Mouse (Mus musculus) midbrain, postnatal 0 days (tissue): ENCODE measurements at regions not wholly inside any gene's neighbourhood (a gene's known extent, or its start where the extent isn't known, plus 50 kb on each side); places are given as distances from the start of the nearest gene placed in this dataset.

ENCODE experiments used
- ATAC-seq: fragments of 200-750 bp; cut with Nextera tagmentation; 2 replicates; pipeline ENCODE4 v1.8.0; 2017; ENCODE audit warnings: moderate number of reproducible peaks, mild to moderate bottlenecking, moderate TSS enrichment, moderate library complexity; ENCODE audit not compliant: low FRiP score
- DNase-seq: peaks from one replicate; pipeline ENCODE4 v3.0.0-alpha.2; 2015; ENCODE audit warnings: low spot score
- H3K27ac ChIP-seq: fragments of 300-500 bp; sonication (generic); 2 replicates; pipeline ENCODE4 v1.5.1; 2014; ENCODE audit warnings: low read depth, mild to moderate bottlenecking, low read length, mixed read lengths
- H3K27me3 ChIP-seq: fragments of 300-500 bp; sonication (generic); 2 replicates; pipeline ENCODE4 v1.6.1; 2014; ENCODE audit warnings: low read length, control low read depth, mixed read lengths; ENCODE audit not compliant: insufficient read depth
- H3K36me3 ChIP-seq: fragments of 300-500 bp; sonication (generic); 2 replicates; pipeline ENCODE4 v1.6.1; 2014; ENCODE audit warnings: low read length, control low read depth, mixed read lengths; ENCODE audit not compliant: insufficient read depth
- H3K4me1 ChIP-seq: fragments of 300-500 bp; sonication (generic); 2 replicates; pipeline ENCODE4 v1.6.1; 2014; ENCODE audit warnings: mild to moderate bottlenecking, control low read depth, antibody characterized with exemption, low read length, mixed read lengths; ENCODE audit not compliant: insufficient read depth
- H3K4me2 ChIP-seq: fragments of 300-500 bp; sonication (generic); 2 replicates; pipeline ENCODE4 v1.6.1; 2014; ENCODE audit warnings: low read depth, mild to moderate bottlenecking, low read length, mixed read lengths; ENCODE audit not compliant: poor library complexity, severe bottlenecking
- H3K4me3 ChIP-seq: fragments of 300-500 bp; sonication (generic); 2 replicates; pipeline ENCODE4 v1.5.1; 2014; ENCODE audit warnings: low read depth, mild to moderate bottlenecking, low read length, moderate library complexity
- H3K9ac ChIP-seq: fragments of 300-500 bp; sonication (generic); replicated peaks from 2 replicates; pipeline ENCODE4 v1.6.1; 2014; ENCODE audit warnings: mild to moderate bottlenecking, low read length, moderate library complexity, mixed read lengths; ENCODE audit not compliant: poor library complexity, severe bottlenecking
- H3K9me3 ChIP-seq: fragments of 300-500 bp; sonication (generic); 2 replicates; pipeline ENCODE4 v1.6.1; 2016; ENCODE audit warnings: low read length, control low read depth
- CTCF ChIP-seq: IDR thresholded peaks from 2 replicates; pipeline ENCODE4 v1.5.1; 2016; ENCODE audit warnings: antibody characterized with exemption, mild to moderate bottlenecking
- WGBS: fragments of 180-500 bp; shearing (Covaris S2); extraction: QIAGEN DNeasy Blood & Tissue Kit; methylation state at CpG from one replicate; pipeline ENCODE4 v1.1.7; 2014; 5-methylcytosine and 5-hydroxymethylcytosine counted together

- no peaks in the 10 kb centered on the region for H3K9me3 ChIP-seq
- no peak overlapping the region for H3K4me3 ChIP-seq
- H3K9ac ChIP-seq: no peak overlapping the region
- DNase-seq (no peak), ATAC-seq (no peak)
- H3K27ac ChIP-seq: no peak overlapping the region
- no peaks in the 10 kb centered on the region for H3K36me3 ChIP-seq
- no peaks in the 10 kb centered on the region for H3K4me1 ChIP-seq
- H3K27me3 ChIP-seq: no peaks in the 10 kb centered on the region
- 65% methylated on average over 2 of the region's 2 CpGs for WGBS
- H3K4me2 ChIP-seq: no peak overlapping the region
- TF ChIP-seq CTCF: no peak
Observed at GRCm38 (mm10) chr5:119477926-119478325, 192.5 kb upstream of the Tbx3 start.

GRCm38 (mm10) chr5:119478331-119478730, 192.1 kb upstream of the Tbx3 start:
- no peaks in the 10 kb centered on the region for H3K36me3 ChIP-seq
- no peak overlapping the region for H3K27ac ChIP-seq
- no peak for DNase-seq
- H3K4me3 ChIP-seq: no peak overlapping the region
- H3K9me3 ChIP-seq: no peaks in the 10 kb centered on the region
- H3K27me3 ChIP-seq: no peaks in the 10 kb centered on the region
- no peak for ATAC-seq
- H3K9ac ChIP-seq: no peak overlapping the region
- WGBS: 89% methylated on average over 4 of the region's 4 CpGs
- no peak overlapping the region for H3K4me2 ChIP-seq
- TF ChIP-seq CTCF: no peak
- no peaks in the 10 kb centered on the region for H3K4me1 ChIP-seq

- 67% methylated on average over 28 of the region's 28 CpGs for WGBS
- Histone ChIP-seq H3K4me1 (no peaks in the 10 kb centered on the region), H3K27ac (no peak overlapping the region), H3K9me3 (no peaks in the 10 kb centered on the region), H3K27me3 (no peaks in the 10 kb centered on the region), H3K4me2 (no peak overlapping the region), H3K9ac (no peak overlapping the region), H3K4me3 (no peak overlapping the region), H3K36me3 (no peaks in the 10 kb centered on the region)
- DNase-seq: peak; percentile 5
- no peak for TF ChIP-seq CTCF
- no peak for ATAC-seq
Observed at GRCm38 (mm10) chr5:119480191-119481190, 190.0 kb upstream of the Tbx3 start.

- no peak overlapping the region for H3K4me2 ChIP-seq
- ATAC-seq (no peak), DNase-seq (no peak)
- H3K27ac ChIP-seq: no peak overlapping the region
- 89% methylated on average over 8 of the region's 8 CpGs for WGBS
- TF ChIP-seq CTCF: no peak
- H3K9ac ChIP-seq: no peak overlapping the region
- H3K27me3 ChIP-seq: no peaks in the 10 kb centered on the region
- no peaks in the 10 kb centered on the region for H3K36me3 ChIP-seq
- H3K4me3 ChIP-seq: no peak overlapping the region
- H3K4me1 ChIP-seq: no peaks in the 10 kb centered on the region
- no peaks in the 10 kb centered on the region for H3K9me3 ChIP-seq
Observed at GRCm38 (mm10) chr5:119483706-119484105, 186.8 kb upstream of the Tbx3 start.

GRCm38 (mm10) chr5:119486196-119486595, 184.3 kb upstream of the Tbx3 start:
- DNase-seq (no peak), ATAC-seq (no peak)
- Histone ChIP-seq H3K4me2 (no peak overlapping the region), H3K27me3 (no peaks in the 10 kb centered on the region), H3K4me3 (no peak overlapping the region), H3K4me1 (no peaks in the 10 kb centered on the region), H3K9ac (no peak overlapping the region), H3K9me3 (no peaks in the 10 kb centered on the region), H3K36me3 (no peaks in the 10 kb centered on the region), H3K27ac (no peak overlapping the region)
- no peak for TF ChIP-seq CTCF

- no peaks in the 10 kb centered on the region for H3K9me3 ChIP-seq
- H3K27me3 ChIP-seq: no peaks in the 10 kb centered on the region
- WGBS: 90% methylated on average over 8 of the region's 8 CpGs
- H3K36me3 ChIP-seq: no peaks in the 10 kb centered on the region
- no peak overlapping the region for H3K4me2 ChIP-seq
- H3K4me1 ChIP-seq: no peaks in the 10 kb centered on the region
- ATAC-seq: no peak
- no peak overlapping the region for H3K27ac ChIP-seq
- H3K9ac ChIP-seq: no peak overlapping the region
- no peak overlapping the region for H3K4me3 ChIP-seq
- TF ChIP-seq CTCF: no peak
- DNase-seq: no peak
Observed at GRCm38 (mm10) chr5:119487184-119487583, 183.3 kb upstream of the Tbx3 start.
